Mouse (Mus musculus) intestine, embryonic 15.5 days (tissue): ENCODE results near the gene Jhy. TPM values are rescaled to one million over a fixed set of nuclear protein-coding genes. Genes with fewer than 3 reads are reported as not detected.
A peak's percentile ranks its signal among the peaks of the same experiment; 100 is the strongest.

ENCODE experiments used
- ATAC-seq: fragments of 200-750 bp; cut with Nextera tagmentation; 2 replicates; pipeline ENCODE4 v1.8.0; 2017; ENCODE audit warnings: moderate TSS enrichment, moderate library complexity
- H3K27ac ChIP-seq: fragments of 300-500 bp; sonication (generic); 2 replicates; pipeline ENCODE4 v1.5.1; 2015; ENCODE audit warnings: mild to moderate bottlenecking, inconsistent platforms
- H3K27me3 ChIP-seq: fragments of 300-500 bp; sonication (generic); replicated peaks from 2 replicates; pipeline ENCODE4 v1.6.1; 2015; ENCODE audit warnings: inconsistent platforms
- H3K36me3 ChIP-seq: fragments of 300-500 bp; sonication (generic); 2 replicates; pipeline ENCODE4 v1.6.1; 2015; ENCODE audit warnings: inconsistent platforms
- H3K4me1 ChIP-seq: fragments of 300-500 bp; sonication (generic); replicated peaks from 2 replicates; pipeline ENCODE4 v1.6.1; 2015; ENCODE audit warnings: inconsistent platforms
- H3K4me2 ChIP-seq: fragments of 300-500 bp; sonication (generic); replicated peaks from 2 replicates; pipeline ENCODE4 v1.6.1; 2015; ENCODE audit warnings: mild to moderate bottlenecking, inconsistent platforms
- H3K4me3 ChIP-seq: fragments of 300-500 bp; sonication (generic); replicated peaks from 2 replicates; pipeline ENCODE4 v1.5.1; 2015; ENCODE audit warnings: inconsistent platforms
- H3K9ac ChIP-seq: fragments of 300-500 bp; sonication (generic); 2 replicates; pipeline ENCODE4 v1.6.1; 2015; ENCODE audit warnings: inconsistent platforms
- H3K9me3 ChIP-seq: fragments of 300-500 bp; sonication (generic); 2 replicates; pipeline ENCODE4 v1.6.1; 2016; ENCODE audit warnings: inconsistent platforms
- WGBS: fragments of 180-500 bp; shearing (Covaris S2); methylation state at CpG from one replicate; pipeline ENCODE4 v1.1.7; 2015; 5-methylcytosine and 5-hydroxymethylcytosine counted together
- polyA plus RNA-seq: library from polyadenylated mRNA; unstranded; fragments of >200 nt; fragmentation: Nextera tagmentation; extraction: Ambion mirVana; gene quantifications from 2 replicates; pipeline ENCODE4 v1.2.1, GENCODE M21; 2015

Gene Jhy
- polyA plus RNA-seq, 1 experiment from 2014 or later = 0.08 TPM

- H3K9ac ChIP-seq = no peak overlapping the region
- ATAC-seq = no peak
- H3K27ac ChIP-seq = no peak overlapping the region
- H3K4me1 ChIP-seq = no peaks in the 10 kb centered on the region
- no peak overlapping the region for H3K4me3 ChIP-seq
- no peaks in the 10 kb centered on the region for H3K27me3 ChIP-seq
- 43% methylated on average over 6 of the region's 6 CpGs for WGBS
- H3K36me3 ChIP-seq = no peaks in the 10 kb centered on the region
- H3K4me2 ChIP-seq = no peak overlapping the region
- no peaks in the 10 kb centered on the region for H3K9me3 ChIP-seq
Measured at GRCm38 (mm10) chr9:40982480-40982879, 18.6 kb upstream of the Jhy start.

- Histone ChIP-seq H3K27ac (no peak overlapping the region), H3K27me3 (no peaks in the 10 kb centered on the region), H3K4me2 (no peak overlapping the region), H3K36me3 (no peaks in the 10 kb centered on the region), H3K4me1 (no peaks in the 10 kb centered on the region), H3K9ac (no peak overlapping the region), H3K9me3 (no peaks in the 10 kb centered on the region), H3K4me3 (no peak overlapping the region)
- WGBS = 79% methylated on average over 11 of the region's 11 CpGs
- no peak for ATAC-seq
Measured at GRCm38 (mm10) chr9:40974042-40974801, 10.3 kb upstream of the Jhy start.

GRCm38 (mm10) chr9:40964418-40964714 is 448 bp upstream of the Jhy start:
- Histone ChIP-seq H3K4me2 (peak overlapping the region; percentile 79), H3K27me3 (peaks cover 24% of the 10 kb centered on the region), H3K4me1 (peaks cover 9% of the 10 kb centered on the region), H3K9ac (no peak overlapping the region), H3K36me3 (no peaks in the 10 kb centered on the region), H3K4me3 (no peak overlapping the region), H3K9me3 (no peaks in the 10 kb centered on the region), H3K27ac (no peak overlapping the region)
- no peak for ATAC-seq
- WGBS = 31% methylated on average over 7 of the region's 7 CpGs

GRCm38 (mm10) chr9:40961401-40961800 is 2.5 kb downstream of the Jhy start:
- Histone ChIP-seq H3K27ac (no peak overlapping the region), H3K4me2 (no peak overlapping the region), H3K4me3 (no peak overlapping the region), H3K36me3 (no peaks in the 10 kb centered on the region), H3K27me3 (peaks cover 24% of the 10 kb centered on the region), H3K4me1 (peaks cover 9% of the 10 kb centered on the region), H3K9ac (no peak overlapping the region), H3K9me3 (no peaks in the 10 kb centered on the region)
- 58% methylated on average over 3 of the region's 3 CpGs for WGBS
- ATAC-seq = no peak

GRCm38 (mm10) chr9:40949039-40949615 is 14.8 kb downstream of the Jhy start:
- Histone ChIP-seq H3K4me3 (no peak overlapping the region), H3K27ac (no peak overlapping the region), H3K4me1 (no peaks in the 10 kb centered on the region), H3K9ac (no peak overlapping the region), H3K27me3 (no peaks in the 10 kb centered on the region), H3K9me3 (no peaks in the 10 kb centered on the region), H3K4me2 (no peak overlapping the region), H3K36me3 (no peaks in the 10 kb centered on the region)
- 58% methylated on average over 18 of the region's 18 CpGs for WGBS
- no peak for ATAC-seq

- Histone ChIP-seq H3K9me3 (no peaks in the 10 kb centered on the region), H3K9ac (no peak overlapping the region), H3K4me2 (no peak overlapping the region), H3K36me3 (no peaks in the 10 kb centered on the region), H3K27ac (no peak overlapping the region), H3K27me3 (no peaks in the 10 kb centered on the region), H3K4me3 (no peak overlapping the region), H3K4me1 (no peaks in the 10 kb centered on the region)
- WGBS = 93% methylated on average over 6 of the region's 6 CpGs
- ATAC-seq = no peak
Measured at GRCm38 (mm10) chr9:40948473-40948872, 15.4 kb downstream of the Jhy start.

GRCm38 (mm10) chr9:40947131-40947530 is 16.8 kb downstream of the Jhy start:
- Histone ChIP-seq H3K9ac (no peak overlapping the region), H3K4me3 (no peak overlapping the region), H3K4me2 (no peak overlapping the region), H3K27me3 (no peaks in the 10 kb centered on the region), H3K9me3 (no peaks in the 10 kb centered on the region), H3K27ac (no peak overlapping the region), H3K36me3 (no peaks in the 10 kb centered on the region), H3K4me1 (no peaks in the 10 kb centered on the region)
- 52% methylated on average over 4 of the region's 4 CpGs for WGBS
- no peak for ATAC-seq

- 59% methylated on average over 7 of the region's 7 CpGs for WGBS
Measured at GRCm38 (mm10) chr9:40937425-40937824, 26.5 kb downstream of the Jhy start.

GRCm38 (mm10) chr9:40933323-40933722 is 30.6 kb downstream of the Jhy start:
- no peak for ATAC-seq
- Histone ChIP-seq H3K9me3 (no peaks in the 10 kb centered on the region), H3K4me3 (no peak overlapping the region), H3K4me2 (no peak overlapping the region), H3K27ac (no peak overlapping the region), H3K27me3 (no peaks in the 10 kb centered on the region), H3K36me3 (no peaks in the 10 kb centered on the region), H3K9ac (no peak overlapping the region), H3K4me1 (no peaks in the 10 kb centered on the region)
- WGBS = 78% methylated on average over 3 of the region's 3 CpGs

More at GRCm38 (mm10) chr9:40937425-40937824, 26.5 kb downstream of the Jhy start:
- Histone ChIP-seq H3K4me3 (no peak overlapping the region), H3K4me2 (no peak overlapping the region), H3K9ac (no peak overlapping the region), H3K27ac (no peak overlapping the region), H3K4me1 (no peaks in the 10 kb centered on the region), H3K36me3 (no peaks in the 10 kb centered on the region), H3K27me3 (no peaks in the 10 kb centered on the region), H3K9me3 (no peaks in the 10 kb centered on the region)
- ATAC-seq = no peak

- WGBS = 79% methylated on average over 17 of the region's 17 CpGs
Measured at GRCm38 (mm10) chr9:40927351-40927980, 36.5 kb downstream of the Jhy start.

GRCm38 (mm10) chr9:40917871-40918613 is 45.9 kb downstream of the Jhy start:
- no peak overlapping the region for H3K4me3 ChIP-seq
- no peaks in the 10 kb centered on the region for H3K27me3 ChIP-seq
- 66% methylated on average over 12 of the region's 12 CpGs for WGBS
- H3K27ac ChIP-seq = no peak overlapping the region
- H3K9ac ChIP-seq = no peak overlapping the region
- H3K36me3 ChIP-seq = no peaks in the 10 kb centered on the region
- ATAC-seq = no peak
- no peaks in the 10 kb centered on the region for H3K4me1 ChIP-seq
- no peak overlapping the region for H3K4me2 ChIP-seq
- H3K9me3 ChIP-seq = no peaks in the 10 kb centered on the region

More at GRCm38 (mm10) chr9:40927351-40927980, 36.5 kb downstream of the Jhy start:
- H3K4me2 ChIP-seq = no peak overlapping the region
- no peak overlapping the region for H3K9ac ChIP-seq
- H3K9me3 ChIP-seq = no peaks in the 10 kb centered on the region
- no peaks in the 10 kb centered on the region for H3K36me3 ChIP-seq
- no peaks in the 10 kb centered on the region for H3K4me1 ChIP-seq
- H3K27me3 ChIP-seq = no peaks in the 10 kb centered on the region
- no peak for ATAC-seq
- H3K4me3 ChIP-seq = no peak overlapping the region
- no peak overlapping the region for H3K27ac ChIP-seq

GRCm38 (mm10) chr9:40908915-40909314 is 55.0 kb downstream of the Jhy start:
- Histone ChIP-seq H3K4me1 (no peaks in the 10 kb centered on the region), H3K27me3 (no peaks in the 10 kb centered on the region), H3K4me2 (no peak overlapping the region), H3K9ac (no peak overlapping the region), H3K4me3 (no peak overlapping the region), H3K9me3 (no peaks in the 10 kb centered on the region), H3K27ac (no peak overlapping the region), H3K36me3 (no peaks in the 10 kb centered on the region)
- no peak for ATAC-seq
- WGBS = 79% methylated on average over 7 of the region's 7 CpGs
